Mouse (Mus musculus) spleen, postnatal 10 days (tissue): ENCODE results near the gene Colgalt1.

Source experiments
- DNase-seq, 2 experiments: peaks; one replicate each; pipeline ENCODE4 v3.0.0; 2021 to 2022; ENCODE audit warnings: low spot score in 2 of 2

Colgalt1 gene

GRCm38 (mm10) chr8:71610822-71611651, at the start of gene Colgalt1:
TSS of gene Colgalt1 (plus strand) at chr8:71610998.
- peak; percentile 87 to 97 for DNase-seq

GRCm38 (mm10) chr8:71561401-71561800, 49.4 kb upstream of the Colgalt1 start:
- peak; percentile 37 to 72 for DNase-seq

GRCm38 (mm10) chr8:71562751-71563150, 48.0 kb upstream of the Colgalt1 start:
- peak; percentile 73 to 89 for DNase-seq

- no peak for DNase-seq
Measured at GRCm38 (mm10) chr8:71563992-71564391, 46.8 kb upstream of the Colgalt1 start.

GRCm38 (mm10) chr8:71566501-71566900, 44.3 kb upstream of the Colgalt1 start, which contains the start of gene Nxnl1:
TSS of gene Nxnl1 (minus strand) at chr8:71566601.
- DNase-seq = no peak

GRCm38 (mm10) chr8:71567587-71567986, 43.2 kb upstream of the Colgalt1 start:
- DNase-seq = no peak

GRCm38 (mm10) chr8:71568387-71568937, 42.3 kb upstream of the Colgalt1 start, which contains the start of gene Slc27a1:
TSS of gene Slc27a1 (plus strand) at chr8:71568882.
- DNase-seq = no peak

- no peak for DNase-seq
Measured at GRCm38 (mm10) chr8:71568941-71569340, 41.9 kb upstream of the Colgalt1 start.

- peak; percentile 41 to 72 for DNase-seq
Measured at GRCm38 (mm10) chr8:71569366-71570290, 41.2 kb upstream of the Colgalt1 start.

GRCm38 (mm10) chr8:71570291-71570954, 40.4 kb upstream of the Colgalt1 start:
- peak; percentile 50 to 87 for DNase-seq

- no peak for DNase-seq
Measured at GRCm38 (mm10) chr8:71572077-71572476, 38.7 kb upstream of the Colgalt1 start.

- DNase-seq = no peak
Measured at GRCm38 (mm10) chr8:71572847-71573633, 37.8 kb upstream of the Colgalt1 start.

- DNase-seq = no peak
Measured at GRCm38 (mm10) chr8:71574426-71574825, 36.4 kb upstream of the Colgalt1 start.

- DNase-seq = no peak
Measured at GRCm38 (mm10) chr8:71575020-71575419, 35.8 kb upstream of the Colgalt1 start.

- DNase-seq = no peak
Measured at GRCm38 (mm10) chr8:71577856-71578387, 32.9 kb upstream of the Colgalt1 start.

- DNase-seq = no peak
Measured at GRCm38 (mm10) chr8:71579009-71579408, 31.8 kb upstream of the Colgalt1 start.

- DNase-seq = no peak
Measured at GRCm38 (mm10) chr8:71579476-71579875, 31.3 kb upstream of the Colgalt1 start.

- no peak for DNase-seq
Measured at GRCm38 (mm10) chr8:71580201-71580600, 30.6 kb upstream of the Colgalt1 start.

- peak; percentile 46 to 76 for DNase-seq
Measured at GRCm38 (mm10) chr8:71586891-71587290, 23.9 kb upstream of the Colgalt1 start.

GRCm38 (mm10) chr8:71588762-71589161, 22.0 kb upstream of the Colgalt1 start:
- DNase-seq = no peak
